Mouse (Mus musculus) right cerebral cortex, postnatal 14 days (tissue): ENCODE results near the gene Olfr519.

Experiments used
- DNase-seq: peaks from one replicate; pipeline ENCODE4 v3.0.0; 2022

The Olfr519 gene

GRCm38 (mm10) chr7:108894320-108894719, at the start of gene Olfr519:
Gene Olfr519, minus strand, starts transcription at chr7:108894420.
- no peak for DNase-seq

DNA sequence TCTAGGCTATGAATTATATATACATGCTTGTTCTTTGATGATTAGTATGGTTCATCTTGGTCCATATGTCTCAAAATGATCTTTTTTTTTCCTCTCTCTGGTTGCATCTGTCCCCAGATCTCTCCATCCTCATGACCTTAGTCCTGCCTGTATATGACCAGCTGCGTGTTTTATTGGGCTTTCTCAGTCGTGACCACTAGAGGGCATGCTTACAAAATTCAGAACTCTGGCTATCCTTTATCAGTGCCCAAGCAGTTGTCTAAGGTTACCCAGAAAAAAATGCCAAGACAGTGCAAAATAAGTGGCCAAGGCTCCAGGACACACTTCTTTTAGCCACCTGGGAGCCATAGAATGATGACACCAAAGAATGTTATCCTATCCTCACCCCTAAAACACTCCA, 49.8 kb upstream of the Olfr519 start:
- DNase-seq = no peak

DNA sequence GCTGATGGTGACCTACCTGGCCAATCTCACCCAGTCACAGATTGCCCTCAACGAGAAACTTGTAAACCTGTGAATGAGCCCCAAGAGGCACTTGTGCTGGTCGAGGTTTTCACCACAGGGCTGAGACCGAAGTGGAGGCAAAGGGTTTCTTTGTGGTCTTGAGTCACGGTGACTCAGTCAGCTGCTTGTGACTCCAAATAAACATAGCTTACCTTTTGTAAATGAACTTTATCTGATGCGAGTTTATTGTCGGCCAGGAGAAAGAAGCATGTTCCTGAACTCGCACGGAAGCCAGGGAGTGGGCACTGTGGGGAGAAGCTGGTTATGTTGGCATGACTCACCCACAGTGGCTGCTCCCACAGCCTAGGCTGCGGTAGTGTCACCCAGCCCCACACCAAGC, 47.2 kb upstream of the Olfr519 start:
- DNase-seq = no peak

DNA sequence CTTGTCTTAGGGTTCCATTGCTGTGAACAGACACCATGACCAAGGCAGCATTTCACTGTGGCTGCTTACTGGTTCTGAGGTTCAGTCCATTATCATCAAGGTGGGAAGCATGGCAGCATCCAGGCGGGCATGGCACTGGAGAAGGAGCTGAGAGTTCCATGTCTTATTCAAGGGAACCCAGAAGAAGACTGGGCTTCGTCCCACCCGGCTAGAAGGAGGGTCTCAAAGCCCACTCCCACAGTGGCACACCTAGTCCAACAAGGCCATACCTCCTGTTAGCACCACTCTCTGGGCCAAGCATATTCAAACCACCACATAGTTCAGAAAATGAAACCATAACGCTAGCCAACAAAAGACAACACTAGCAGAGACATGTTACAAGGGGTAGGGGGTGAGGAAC, 42.4 kb upstream of the Olfr519 start:
- DNase-seq = no peak

- DNase-seq = no peak
These were observed 41.2 kb upstream of the Olfr519 start for GRCm38 (mm10) chr7:108935411-108935810.

GRCm38 (mm10) chr7:108934836-108935235, 40.6 kb upstream of the Olfr519 start:
- no peak for DNase-seq

- peak; percentile 90 for DNase-seq
These were observed 39.8 kb upstream of the Olfr519 start, which contains the start of gene Eif3f for GRCm38 (mm10) chr7:108933794-108934731. Gene Eif3f, plus strand, starts transcription at chr7:108934417.

- DNase-seq = no peak
These were observed 35.6 kb upstream of the Olfr519 start, which contains the start of gene Nlrp10 for GRCm38 (mm10) chr7:108929726-108930393. Gene Nlrp10, minus strand, starts transcription at chr7:108930178.

DNA sequence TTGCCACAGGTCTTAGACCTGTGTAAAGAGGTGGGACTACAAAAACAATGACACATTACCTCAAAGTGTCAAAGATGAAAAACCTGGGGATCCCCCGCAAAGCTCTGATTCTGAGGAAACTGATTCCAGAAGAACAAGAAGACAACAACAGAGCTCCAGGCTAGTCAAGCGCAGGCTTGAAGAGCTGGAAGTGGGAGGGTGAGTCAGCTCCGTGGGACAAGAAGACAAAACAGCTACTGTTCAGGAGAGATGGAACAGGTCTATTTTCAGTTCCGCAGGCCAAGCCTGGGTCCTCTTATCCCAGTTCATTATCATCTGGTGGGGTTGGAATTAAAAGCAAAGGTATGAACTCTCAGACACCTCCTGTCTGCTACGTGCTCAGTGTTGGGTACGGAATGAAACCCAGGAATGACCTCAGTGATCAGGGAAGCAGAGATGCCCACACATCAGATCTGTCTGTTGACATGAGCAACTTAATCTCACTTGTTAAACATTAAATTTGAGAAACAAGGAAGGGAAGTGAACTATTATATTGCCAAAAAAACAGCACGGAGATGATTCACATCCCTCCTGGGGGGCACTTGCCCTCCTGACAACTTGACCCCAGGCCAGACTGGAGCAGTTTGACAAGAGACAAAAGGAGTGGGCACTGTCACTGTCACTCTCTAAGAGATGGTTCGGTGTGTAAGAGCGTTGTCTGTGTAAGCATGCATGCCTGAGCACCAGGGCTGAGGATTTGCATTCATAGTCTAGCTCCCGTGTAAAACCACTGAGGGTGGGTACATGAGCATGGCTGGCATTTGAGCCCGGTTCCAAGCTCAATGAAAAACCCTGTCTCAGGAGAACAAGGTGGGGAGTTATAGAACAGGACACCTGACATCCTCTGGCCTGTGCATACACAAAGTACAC, 34.3 kb upstream of the Olfr519 start:
- DNase-seq = no peak

- no peak for DNase-seq
These were observed 32.8 kb upstream of the Olfr519 start for GRCm38 (mm10) chr7:108927043-108927442.

GRCm38 (mm10) chr7:108903969-108904368, 9.7 kb upstream of the Olfr519 start:
- no peak for DNase-seq

- DNase-seq = no peak
These were observed 9.3 kb downstream of the Olfr519 start, which contains the start of gene Olfr518 for GRCm38 (mm10) chr7:108884906-108885305. Gene Olfr518, minus strand, starts transcription at chr7:108885006.

GRCm38 (mm10) chr7:108872279-108872678, 21.9 kb downstream of the Olfr519 start, which contains the start of gene Olfr517:
Gene Olfr517, minus strand, starts transcription at chr7:108872379.
- no peak for DNase-seq

DNA sequence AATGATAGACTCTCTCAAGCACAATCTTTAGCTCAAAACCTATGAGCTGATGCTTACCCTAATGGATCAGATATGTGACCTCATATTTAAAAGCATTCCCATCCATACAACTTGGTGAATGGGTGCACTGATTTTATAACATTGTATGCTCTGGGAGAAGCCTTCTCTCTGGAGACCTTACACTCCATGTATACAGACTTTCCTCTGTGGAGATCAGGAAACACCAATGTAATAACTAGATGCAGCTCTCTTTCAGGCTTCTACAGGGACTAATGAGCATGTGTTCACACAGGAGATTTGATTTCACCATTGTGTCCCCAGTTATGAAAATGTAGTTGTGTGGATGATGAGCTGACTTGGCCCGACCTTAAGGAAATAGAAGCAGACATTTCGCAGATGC, 43.8 kb downstream of the Olfr519 start, which contains the start of gene Olfr516:
Gene Olfr516, minus strand, starts transcription at position 101 of the 400 bp plus-strand sequence.
- DNase-seq = no peak
